Mouse (Mus musculus) midbrain, embryonic 16.5 days (tissue): ENCODE measurements at regions not wholly inside any gene's neighbourhood (a gene's known extent, or its start where the extent isn't known, plus 50 kb on each side); places are given as distances from the start of the nearest gene placed in this dataset.

Source experiments
- ATAC-seq: fragments of 200-750 bp; cut with Nextera tagmentation; 2 replicates; pipeline ENCODE4 v1.8.0; 2017; ENCODE audit warnings: moderate TSS enrichment
- H3K27ac ChIP-seq: fragments of 300-500 bp; sonication (generic); 2 replicates; pipeline ENCODE4 v1.5.1; 2014; ENCODE audit warnings: mild to moderate bottlenecking, low read length, mixed read lengths
- H3K27me3 ChIP-seq: fragments of 300-500 bp; sonication (generic); 2 replicates; pipeline ENCODE4 v1.6.1; 2014; ENCODE audit warnings: low read depth, low read length, mixed read lengths; ENCODE audit not compliant: control insufficient read depth, insufficient read depth
- H3K36me3 ChIP-seq: fragments of 300-500 bp; sonication (generic); 2 replicates; pipeline ENCODE4 v1.6.1; 2014; ENCODE audit warnings: mild to moderate bottlenecking, low read length, moderate library complexity, mixed read lengths; ENCODE audit not compliant: control insufficient read depth, insufficient read depth
- H3K4me1 ChIP-seq: fragments of 300-500 bp; sonication (generic); 2 replicates; pipeline ENCODE4 v1.6.1; 2014; ENCODE audit warnings: mild to moderate bottlenecking, low read length, mixed read lengths; ENCODE audit not compliant: control insufficient read depth, insufficient read depth
- H3K4me2 ChIP-seq: fragments of 300-500 bp; sonication (generic); 2 replicates; pipeline ENCODE4 v1.6.1; 2014; ENCODE audit warnings: mild to moderate bottlenecking, low read length, mixed read lengths
- H3K4me3 ChIP-seq: fragments of 300-500 bp; sonication (generic); 2 replicates; pipeline ENCODE4 v1.5.1; 2014; ENCODE audit warnings: low read depth, mild to moderate bottlenecking, low read length, moderate library complexity, mixed read lengths
- H3K9ac ChIP-seq: fragments of 300-500 bp; sonication (generic); 2 replicates; pipeline ENCODE4 v1.6.1; 2014; ENCODE audit warnings: low read depth, low read length, mixed read lengths
- H3K9me3 ChIP-seq: fragments of 300-500 bp; sonication (generic); replicated peaks from 2 replicates; pipeline ENCODE4 v1.6.1; 2014; ENCODE audit warnings: mild to moderate bottlenecking, low read length, mixed read lengths; ENCODE audit not compliant: control insufficient read depth, poor library complexity, severe bottlenecking
- WGBS: fragments of 180-500 bp; shearing (Covaris S2); extraction: QIAGEN DNeasy Blood & Tissue Kit; methylation state at CpG from one replicate; pipeline ENCODE4 v1.1.7; 2014; 5-methylcytosine and 5-hydroxymethylcytosine counted together

DNA sequence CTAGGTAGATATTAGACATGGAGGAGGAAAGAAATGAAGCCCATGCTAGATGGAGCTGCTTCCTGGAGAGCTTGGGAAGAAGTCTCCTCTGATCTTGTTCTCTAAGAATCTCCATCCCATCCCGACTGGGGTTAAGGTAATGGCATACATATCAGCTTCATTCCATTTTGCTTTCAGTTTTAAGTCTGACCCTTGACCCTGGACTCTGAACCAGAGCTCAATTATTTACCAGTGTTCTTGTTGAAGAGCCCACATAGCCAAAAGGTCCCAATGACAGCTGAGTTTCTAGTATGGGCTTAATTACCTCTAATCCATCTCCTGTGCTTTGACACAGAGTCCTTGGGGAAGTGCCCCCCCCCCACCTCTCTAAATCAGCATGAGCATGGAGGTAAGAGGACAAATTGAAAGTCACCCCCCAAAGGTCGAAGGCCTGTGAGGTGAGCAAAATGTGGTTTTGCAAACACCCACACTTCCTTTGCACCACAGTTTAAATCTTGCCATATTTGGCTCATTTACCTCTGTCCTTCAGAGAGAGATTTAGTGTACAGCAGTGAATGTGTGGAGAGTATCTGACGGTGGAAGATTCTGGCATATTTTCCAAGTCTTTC lies 371.5 kb downstream of the Ets1 start:
- Histone ChIP-seq H3K4me3 (no peak overlapping the region), H3K27me3 (no peaks in the 10 kb centered on the region), H3K4me1 (no peaks in the 10 kb centered on the region), H3K9me3 (no peaks in the 10 kb centered on the region), H3K27ac (no peak overlapping the region), H3K9ac (no peak overlapping the region), H3K4me2 (no peak overlapping the region), H3K36me3 (no peaks in the 10 kb centered on the region)
- 76% methylated on average over 3 of the region's 3 CpGs for WGBS
- no peak for ATAC-seq

DNA sequence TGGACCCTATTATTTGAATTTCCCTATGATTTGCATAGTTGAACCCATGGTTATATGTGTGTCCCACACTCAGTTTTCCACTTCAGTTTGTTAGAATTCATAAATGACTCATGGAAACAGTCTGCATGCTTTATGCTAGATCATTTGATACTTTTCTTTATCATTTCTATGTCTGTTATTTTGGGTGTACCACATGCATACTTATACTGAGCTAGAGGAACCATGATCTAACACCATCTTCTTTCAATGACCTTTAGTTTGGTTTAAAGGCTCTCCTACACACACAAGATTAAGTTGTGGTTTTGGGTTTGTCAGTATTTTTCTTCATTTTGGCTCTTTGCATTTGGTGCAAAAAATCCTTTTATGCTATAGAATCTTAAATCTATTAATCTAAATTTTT lies 375.2 kb downstream of the Ets1 start:
- Histone ChIP-seq H3K4me2 (no peak overlapping the region), H3K4me3 (no peak overlapping the region), H3K27me3 (no peaks in the 10 kb centered on the region), H3K9ac (no peak overlapping the region), H3K36me3 (no peaks in the 10 kb centered on the region), H3K4me1 (no peaks in the 10 kb centered on the region), H3K27ac (no peak overlapping the region), H3K9me3 (no peaks in the 10 kb centered on the region)
- ATAC-seq = no peak

DNA sequence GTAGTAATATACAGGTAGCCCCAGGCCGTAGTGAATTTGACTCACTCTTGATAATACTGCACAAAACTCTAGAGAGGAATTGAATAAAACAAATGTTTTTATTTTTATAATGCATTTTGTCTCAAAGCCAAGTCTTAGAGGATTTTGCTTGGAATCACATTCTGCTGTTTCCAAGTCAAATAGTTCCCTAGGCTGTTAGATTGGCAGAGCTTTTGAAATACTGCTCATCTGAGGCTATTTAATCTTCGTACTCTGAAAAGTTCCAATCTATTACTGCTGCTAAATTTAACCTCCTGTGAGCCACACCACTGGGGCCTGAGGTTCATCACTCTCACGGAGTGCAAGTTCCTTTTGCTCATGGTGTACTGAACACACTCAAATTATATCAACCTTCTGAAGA lies 399.4 kb downstream of the Ets1 start:
- Histone ChIP-seq H3K4me2 (no peak overlapping the region), H3K27me3 (no peaks in the 10 kb centered on the region), H3K9ac (no peak overlapping the region), H3K4me1 (no peaks in the 10 kb centered on the region), H3K9me3 (no peaks in the 10 kb centered on the region), H3K27ac (no peak overlapping the region), H3K4me3 (no peak overlapping the region), H3K36me3 (no peaks in the 10 kb centered on the region)
- no peak for ATAC-seq
- 77% methylated on average over 3 of the region's 3 CpGs for WGBS

DNA sequence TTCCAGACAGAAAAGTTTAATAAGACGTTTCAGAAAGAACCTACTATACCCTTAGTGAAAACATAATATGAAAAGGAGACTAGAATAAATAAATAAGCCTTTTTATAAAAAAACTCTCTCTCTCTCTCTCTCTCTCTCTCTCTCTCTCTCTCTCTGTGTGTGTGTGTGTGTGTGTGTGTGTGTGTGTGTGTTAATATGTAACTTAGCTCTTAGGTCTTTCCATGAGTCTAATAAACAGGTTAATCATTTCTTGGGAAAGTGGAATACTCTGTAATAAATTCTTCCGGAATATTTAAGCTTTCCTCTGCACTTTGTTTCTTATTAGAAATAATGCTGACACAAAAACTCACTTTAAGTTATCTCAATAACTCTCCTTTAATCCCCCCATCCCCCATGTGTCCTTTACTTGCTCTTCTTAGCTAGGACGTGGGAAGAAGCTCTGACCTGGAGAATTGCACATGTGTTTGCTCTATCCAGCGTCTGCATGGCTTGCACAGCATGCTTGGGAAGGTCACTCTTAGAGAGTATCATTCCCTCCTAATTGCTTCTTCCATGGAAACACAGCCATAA lies 403.3 kb downstream of the Ets1 start:
- 71% methylated on average over 4 of the region's 4 CpGs for WGBS
- Histone ChIP-seq H3K4me2 (no peak overlapping the region), H3K27ac (no peak overlapping the region), H3K9ac (no peak overlapping the region), H3K4me1 (no peaks in the 10 kb centered on the region), H3K36me3 (no peaks in the 10 kb centered on the region), H3K4me3 (no peak overlapping the region), H3K9me3 (no peaks in the 10 kb centered on the region), H3K27me3 (no peaks in the 10 kb centered on the region)
- no peak for ATAC-seq

DNA sequence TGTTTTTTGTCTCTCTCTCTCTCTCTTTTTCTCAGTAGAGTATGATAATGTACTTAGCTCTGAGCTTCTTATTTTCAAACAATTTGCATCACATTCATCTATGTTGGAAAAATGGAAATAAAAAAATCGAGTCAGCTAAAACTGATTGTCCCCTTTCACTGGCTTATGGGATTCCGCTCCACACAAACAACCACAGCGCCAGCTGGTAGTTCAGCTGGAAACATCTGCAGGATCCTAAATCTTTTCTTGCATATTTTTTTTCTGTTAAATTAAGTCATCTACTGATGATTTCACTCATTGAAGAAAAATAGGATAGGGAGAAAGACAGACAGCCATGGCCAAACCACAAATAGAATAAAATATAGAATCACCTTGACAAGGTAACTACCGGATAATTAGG lies 414.8 kb downstream of the Ets1 start:
- no peak overlapping the region for H3K4me2 ChIP-seq
- no peaks in the 10 kb centered on the region for H3K9me3 ChIP-seq
- no peak overlapping the region for H3K9ac ChIP-seq
- 92% methylated on average over 4 of the region's 4 CpGs for WGBS
- H3K36me3 ChIP-seq = no peaks in the 10 kb centered on the region
- ATAC-seq = no peak
- no peaks in the 10 kb centered on the region for H3K27me3 ChIP-seq
- H3K4me3 ChIP-seq = no peak overlapping the region
- no peaks in the 10 kb centered on the region for H3K4me1 ChIP-seq
- no peak overlapping the region for H3K27ac ChIP-seq

DNA sequence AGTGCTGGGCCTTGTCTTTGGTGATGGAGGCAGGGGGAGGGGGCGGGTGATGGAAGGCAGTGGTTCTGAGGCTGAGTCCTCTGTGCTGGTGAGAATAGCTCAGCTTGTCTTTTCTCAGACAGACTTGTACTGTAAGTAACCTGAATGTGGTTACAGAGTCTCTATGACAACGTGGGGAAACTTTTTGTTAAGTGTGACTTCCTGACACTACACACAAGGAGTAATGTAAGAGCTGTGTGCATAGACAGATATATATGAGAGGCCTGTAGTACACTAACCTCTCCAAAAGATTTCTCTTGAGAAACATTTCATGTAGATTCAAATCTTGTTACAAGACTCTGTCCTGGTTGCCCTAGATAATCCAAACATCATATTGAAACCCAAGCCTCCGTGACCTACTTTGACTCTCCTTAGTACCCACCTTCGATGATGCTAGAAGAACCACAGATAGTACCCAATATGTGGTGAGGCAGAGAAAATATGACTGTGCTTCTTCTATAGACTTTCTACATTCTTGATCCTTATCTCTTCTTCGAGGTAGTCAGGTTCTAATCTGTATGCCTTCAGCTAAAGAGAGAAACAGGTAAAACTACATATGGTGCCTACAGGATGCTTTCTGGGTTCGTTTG lies 424.7 kb downstream of the Ets1 start:
- WGBS = 85% methylated on average over 6 of the region's 6 CpGs
- no peak overlapping the region for H3K4me2 ChIP-seq

DNA sequence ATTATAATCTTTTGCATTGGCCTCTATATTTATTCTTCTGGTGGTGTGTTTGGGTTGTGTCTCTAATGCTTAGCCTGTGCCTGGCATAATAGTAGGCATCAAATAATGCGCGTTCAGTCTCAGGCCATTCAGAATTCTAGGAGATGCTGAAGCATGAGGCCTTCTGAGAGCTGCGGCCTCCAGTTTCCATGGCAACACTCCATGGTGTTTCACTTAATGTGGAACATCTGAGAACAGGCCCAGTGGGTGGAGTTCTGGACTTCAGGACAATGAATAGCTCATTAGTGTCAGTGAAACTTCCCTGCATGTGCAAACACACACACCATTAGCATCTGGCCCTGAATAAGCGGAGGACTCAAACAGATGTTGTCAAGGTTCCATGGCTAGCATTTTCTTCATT lies 426.5 kb downstream of the Ets1 start:
- Histone ChIP-seq H3K9ac (no peak overlapping the region), H3K4me1 (peaks cover 10% of the 10 kb centered on the region), H3K36me3 (no peaks in the 10 kb centered on the region), H3K9me3 (no peaks in the 10 kb centered on the region), H3K4me3 (no peak overlapping the region), H3K27ac (peak overlapping the region; percentile 66), H3K27me3 (no peaks in the 10 kb centered on the region), H3K4me2 (no peak overlapping the region)
- 6% methylated on average over 4 of the region's 4 CpGs for WGBS
- peak; percentile 96 for ATAC-seq

More for the DNA sequence above, 424.7 kb downstream of the Ets1 start:
- Histone ChIP-seq H3K4me3 (no peak overlapping the region), H3K27me3 (no peaks in the 10 kb centered on the region), H3K27ac (no peak overlapping the region), H3K4me1 (peaks cover 10% of the 10 kb centered on the region), H3K9me3 (no peaks in the 10 kb centered on the region), H3K36me3 (no peaks in the 10 kb centered on the region), H3K9ac (no peak overlapping the region)
- ATAC-seq = no peak

DNA sequence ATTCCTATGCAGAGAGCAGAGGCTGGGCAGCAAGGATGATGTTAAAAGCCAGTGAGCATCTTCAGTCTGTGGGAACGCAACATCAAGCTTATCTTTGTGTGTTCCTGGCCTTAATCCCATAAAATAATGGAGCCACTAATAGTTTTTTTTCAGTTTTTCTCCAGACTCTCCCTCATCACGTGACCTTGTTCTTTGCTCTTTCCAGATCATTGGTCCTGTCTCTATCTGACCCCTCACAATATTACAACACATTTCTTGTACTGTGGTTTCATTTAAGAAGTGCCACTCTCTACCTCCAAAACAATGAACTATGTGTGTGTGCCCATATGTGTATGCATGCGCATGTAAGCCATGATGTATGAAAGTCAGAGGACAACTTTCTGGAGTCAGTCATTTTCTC lies 429.3 kb downstream of the Ets1 start:
- Histone ChIP-seq H3K4me1 (peaks cover 10% of the 10 kb centered on the region), H3K9ac (no peak overlapping the region), H3K4me2 (no peak overlapping the region), H3K36me3 (no peaks in the 10 kb centered on the region), H3K4me3 (no peak overlapping the region), H3K9me3 (no peaks in the 10 kb centered on the region), H3K27me3 (no peaks in the 10 kb centered on the region), H3K27ac (no peak overlapping the region)
- 86% methylated on average over 3 of the region's 3 CpGs for WGBS
- no peak for ATAC-seq

DNA sequence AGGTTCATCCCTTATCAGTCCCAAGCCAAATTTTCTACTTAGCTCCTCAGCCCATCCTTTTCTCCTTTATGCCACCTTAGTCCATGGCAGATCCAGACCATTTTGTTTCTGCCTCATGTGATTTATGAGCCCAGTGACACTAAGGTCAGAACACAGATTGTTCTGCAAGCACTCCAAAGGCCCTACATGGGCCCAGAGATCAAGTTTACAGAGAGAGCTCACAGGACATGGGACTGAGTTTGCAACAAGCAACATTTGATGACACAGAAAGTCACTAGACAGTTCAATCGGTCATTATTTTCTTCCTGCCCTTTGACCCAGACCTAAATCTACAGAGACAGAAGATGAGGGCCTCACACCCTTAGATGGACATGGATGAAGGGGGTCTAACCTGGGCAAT lies 431.5 kb downstream of the Ets1 start:
- Histone ChIP-seq H3K4me2 (no peak overlapping the region), H3K4me1 (peaks cover 2% of the 10 kb centered on the region; the same call in 1 of the 2 replicates), H3K9me3 (no peaks in the 10 kb centered on the region), H3K4me3 (no peak overlapping the region), H3K27ac (no peak overlapping the region), H3K9ac (no peak overlapping the region), H3K36me3 (no peaks in the 10 kb centered on the region), H3K27me3 (no peaks in the 10 kb centered on the region)
- 90% methylated on average over 1 of the region's 1 CpGs for whole genome bisulfite sequencing
- no peak for ATAC-seq
